Mouse (Mus musculus): ENCODE measurements around the gene Sst. TPM values are rescaled to one million over a fixed set of nuclear protein-coding genes. Genes with fewer than 3 reads are reported as not detected.
"Not testable (repeated sequence)": the region's sequence is repeated elsewhere in the genome, so short reads cannot be mapped to it uniquely, and the experiment has no call there.

Gene Sst
- polyA plus RNA-seq, 1 experiment from 2014 or later = not detected

GRCm38 (mm10) chr16:23921697-23922096 lies 30.9 kb upstream of the Sst start:
- Histone ChIP-seq H3K4me3 (ENCODE audit: control insufficient read depth in 1 of 2, insufficient read depth in 1 of 2, low read depth in 1 of 2, low read length in 2 of 2) (no peak overlapping the region), H3K4me2 (ENCODE audit: low read length) (no peak overlapping the region), H3K4me1 (ENCODE audit: control insufficient read depth in 2 of 2, insufficient read depth in 2 of 2, low read length in 2 of 2) (no peaks in the 10 kb centered on the region), H3K36me3 (ENCODE audit: control insufficient read depth, insufficient read depth, low read length) (no peaks in the 10 kb centered on the region), H3K9me3 (ENCODE audit: control insufficient read depth, low read length) (no peaks in the 10 kb centered on the region), H3K27ac (replicated peaks in 1 of 2; ENCODE audit: control insufficient read depth in 1 of 2, insufficient read depth in 1 of 2, low read depth in 2 of 2, low read length in 2 of 2) (no peak overlapping the region), H3K9ac (ENCODE audit: low read length) (no peak overlapping the region), H3K27me3 (ENCODE audit: control insufficient read depth, insufficient read depth, low read length) (no peaks in the 10 kb centered on the region)
- 73% methylated on average over 5 of the region's 5 CpGs for WGBS
- no peak for ATAC-seq (ENCODE audit: insufficient number of reproducible peaks, insufficient read depth, low FRiP score, low read depth)

GRCm38 (mm10) chr16:23919418-23919817 lies 28.7 kb upstream of the Sst start:
- WGBS = 68% methylated on average over 2 of the region's 2 CpGs
- no peak overlapping the region for H3K4me2 ChIP-seq (ENCODE audit: low read length)
- no peak overlapping the region for H3K4me3 ChIP-seq (ENCODE audit: control insufficient read depth in 1 of 2, insufficient read depth in 1 of 2, low read depth in 1 of 2, low read length in 2 of 2)
- H3K4me1 ChIP-seq (ENCODE audit: control insufficient read depth in 2 of 2, insufficient read depth in 2 of 2, low read length in 2 of 2) = no peaks in the 10 kb centered on the region
- H3K27ac ChIP-seq (replicated peaks in 1 of 2; ENCODE audit: control insufficient read depth in 1 of 2, insufficient read depth in 1 of 2, low read depth in 2 of 2, low read length in 2 of 2) = no peak overlapping the region
- no peak overlapping the region for H3K9ac ChIP-seq (ENCODE audit: low read length)
- no peak for ATAC-seq (ENCODE audit: insufficient number of reproducible peaks, insufficient read depth, low FRiP score, low read depth)
- H3K36me3 ChIP-seq (ENCODE audit: control insufficient read depth, insufficient read depth, low read length) = no peaks in the 10 kb centered on the region
- H3K9me3 ChIP-seq (ENCODE audit: control insufficient read depth, low read length) = no peaks in the 10 kb centered on the region
- H3K27me3 ChIP-seq (ENCODE audit: control insufficient read depth, insufficient read depth, low read length) = no peaks in the 10 kb centered on the region

GRCm38 (mm10) chr16:23913401-23913800 lies 22.6 kb upstream of the Sst start:
- no peak for ATAC-seq (ENCODE audit: insufficient number of reproducible peaks, insufficient read depth, low FRiP score, low read depth)
- H3K4me3 ChIP-seq (ENCODE audit: control insufficient read depth in 1 of 2, insufficient read depth in 1 of 2, low read depth in 1 of 2, low read length in 2 of 2) = no peak overlapping the region
- 24% methylated on average over 3 of the region's 3 CpGs for WGBS
- H3K4me2 ChIP-seq (ENCODE audit: low read length) = no peak overlapping the region
- H3K4me1 ChIP-seq (ENCODE audit: control insufficient read depth in 2 of 2, insufficient read depth in 2 of 2, low read length in 2 of 2) = no peaks in the 10 kb centered on the region
- no peaks in the 10 kb centered on the region for H3K27me3 ChIP-seq (ENCODE audit: control insufficient read depth, insufficient read depth, low read length)
- no peaks in the 10 kb centered on the region for H3K9me3 ChIP-seq (ENCODE audit: control insufficient read depth, low read length)
- H3K9ac ChIP-seq (ENCODE audit: low read length) = no peak overlapping the region
- H3K36me3 ChIP-seq (ENCODE audit: control insufficient read depth, insufficient read depth, low read length) = no peaks in the 10 kb centered on the region
- no peak overlapping the region for H3K27ac ChIP-seq (replicated peaks in 1 of 2; ENCODE audit: control insufficient read depth in 1 of 2, insufficient read depth in 1 of 2, low read depth in 2 of 2, low read length in 2 of 2)

GRCm38 (mm10) chr16:23912741-23913140 lies 22.0 kb upstream of the Sst start:
- no peaks in the 10 kb centered on the region for H3K27me3 ChIP-seq (ENCODE audit: control insufficient read depth, insufficient read depth, low read length)
- no peak overlapping the region for H3K4me2 ChIP-seq (ENCODE audit: low read length)
- H3K27ac ChIP-seq (replicated peaks in 1 of 2; ENCODE audit: control insufficient read depth in 1 of 2, insufficient read depth in 1 of 2, low read depth in 2 of 2, low read length in 2 of 2) = no peak overlapping the region
- 78% methylated on average over 13 of the region's 13 CpGs for WGBS
- H3K9me3 ChIP-seq (ENCODE audit: control insufficient read depth, low read length) = no peaks in the 10 kb centered on the region
- H3K9ac ChIP-seq (ENCODE audit: low read length) = no peak overlapping the region
- no peaks in the 10 kb centered on the region for H3K4me1 ChIP-seq (ENCODE audit: control insufficient read depth in 2 of 2, insufficient read depth in 2 of 2, low read length in 2 of 2)
- no peak for ATAC-seq (ENCODE audit: insufficient number of reproducible peaks, insufficient read depth, low FRiP score, low read depth)
- no peaks in the 10 kb centered on the region for H3K36me3 ChIP-seq (ENCODE audit: control insufficient read depth, insufficient read depth, low read length)
- no peak overlapping the region for H3K4me3 ChIP-seq (ENCODE audit: control insufficient read depth in 1 of 2, insufficient read depth in 1 of 2, low read depth in 1 of 2, low read length in 2 of 2)

- H3K4me1 ChIP-seq (ENCODE audit: control insufficient read depth in 2 of 2, insufficient read depth in 2 of 2, low read length in 2 of 2); H3K36me3 ChIP-seq (ENCODE audit: control insufficient read depth, insufficient read depth, low read length); H3K9me3 ChIP-seq (ENCODE audit: control insufficient read depth, low read length); H3K4me3 ChIP-seq (ENCODE audit: control insufficient read depth in 1 of 2, insufficient read depth in 1 of 2, low read depth in 1 of 2, low read length in 2 of 2); H3K27ac ChIP-seq (replicated peaks in 1 of 2; ENCODE audit: control insufficient read depth in 1 of 2, insufficient read depth in 1 of 2, low read depth in 2 of 2, low read length in 2 of 2); H3K9ac ChIP-seq (ENCODE audit: low read length); ATAC-seq (ENCODE audit: insufficient number of reproducible peaks, insufficient read depth, low FRiP score, low read depth); H3K4me2 ChIP-seq (ENCODE audit: low read length); H3K27me3 ChIP-seq (ENCODE audit: control insufficient read depth, insufficient read depth, low read length): not testable (repeated sequence)
- 69% methylated on average over 3 of the region's 3 CpGs for WGBS
These were observed 18.2 kb upstream of the Sst start for GRCm38 (mm10) chr16:23909015-23909354.

GRCm38 (mm10) chr16:23908076-23909014 lies 17.6 kb upstream of the Sst start:
- H3K27me3 ChIP-seq (ENCODE audit: control insufficient read depth, insufficient read depth, low read length); H3K9me3 ChIP-seq (ENCODE audit: control insufficient read depth, low read length); H3K4me2 ChIP-seq (ENCODE audit: low read length); H3K4me3 ChIP-seq (ENCODE audit: control insufficient read depth in 1 of 2, insufficient read depth in 1 of 2, low read depth in 1 of 2, low read length in 2 of 2); H3K4me1 ChIP-seq (ENCODE audit: control insufficient read depth in 2 of 2, insufficient read depth in 2 of 2, low read length in 2 of 2); ATAC-seq (ENCODE audit: insufficient number of reproducible peaks, insufficient read depth, low FRiP score, low read depth); H3K36me3 ChIP-seq (ENCODE audit: control insufficient read depth, insufficient read depth, low read length); H3K9ac ChIP-seq (ENCODE audit: low read length); H3K27ac ChIP-seq (replicated peaks in 1 of 2; ENCODE audit: control insufficient read depth in 1 of 2, insufficient read depth in 1 of 2, low read depth in 2 of 2, low read length in 2 of 2): not testable (repeated sequence)
- 86% methylated on average over 9 of the region's 9 CpGs for WGBS

GRCm38 (mm10) chr16:23906586-23906985 lies 15.8 kb upstream of the Sst start:
- H3K27me3 ChIP-seq (ENCODE audit: control insufficient read depth, insufficient read depth, low read length); H3K4me3 ChIP-seq (ENCODE audit: control insufficient read depth in 1 of 2, insufficient read depth in 1 of 2, low read depth in 1 of 2, low read length in 2 of 2); H3K9me3 ChIP-seq (ENCODE audit: control insufficient read depth, low read length); H3K9ac ChIP-seq (ENCODE audit: low read length); H3K27ac ChIP-seq (replicated peaks in 1 of 2; ENCODE audit: control insufficient read depth in 1 of 2, insufficient read depth in 1 of 2, low read depth in 2 of 2, low read length in 2 of 2); H3K36me3 ChIP-seq (ENCODE audit: control insufficient read depth, insufficient read depth, low read length); H3K4me2 ChIP-seq (ENCODE audit: low read length); ATAC-seq (ENCODE audit: insufficient number of reproducible peaks, insufficient read depth, low FRiP score, low read depth); H3K4me1 ChIP-seq (ENCODE audit: control insufficient read depth in 2 of 2, insufficient read depth in 2 of 2, low read length in 2 of 2): not testable (repeated sequence)
- 80% methylated on average over 3 of the region's 3 CpGs for WGBS

GRCm38 (mm10) chr16:23901411-23901810 lies 10.7 kb upstream of the Sst start:
- Histone ChIP-seq H3K4me2 (ENCODE audit: low read length) (no peak overlapping the region), H3K27ac (replicated peaks in 1 of 2; ENCODE audit: control insufficient read depth in 1 of 2, insufficient read depth in 1 of 2, low read depth in 2 of 2, low read length in 2 of 2) (no peak overlapping the region), H3K4me1 (ENCODE audit: control insufficient read depth in 2 of 2, insufficient read depth in 2 of 2, low read length in 2 of 2) (peaks cover 0 to 6% of the 10 kb centered on the region in 2 experiments; a peak in 3 of 4 replicates), H3K36me3 (ENCODE audit: control insufficient read depth, insufficient read depth, low read length) (no peaks in the 10 kb centered on the region), H3K4me3 (ENCODE audit: control insufficient read depth in 1 of 2, insufficient read depth in 1 of 2, low read depth in 1 of 2, low read length in 2 of 2) (no peak overlapping the region), H3K9ac (ENCODE audit: low read length) (no peak overlapping the region), H3K9me3 (ENCODE audit: control insufficient read depth, low read length) (no peaks in the 10 kb centered on the region), H3K27me3 (ENCODE audit: control insufficient read depth, insufficient read depth, low read length) (peaks cover 7% of the 10 kb centered on the region)
- ATAC-seq (ENCODE audit: insufficient number of reproducible peaks, insufficient read depth, low FRiP score, low read depth) = no peak
- 84% methylated on average over 7 of the region's 7 CpGs for WGBS
